Mouse (Mus musculus): Measurements from ENCODE around the gene Chrm5.

The Chrm5 gene

DNA sequence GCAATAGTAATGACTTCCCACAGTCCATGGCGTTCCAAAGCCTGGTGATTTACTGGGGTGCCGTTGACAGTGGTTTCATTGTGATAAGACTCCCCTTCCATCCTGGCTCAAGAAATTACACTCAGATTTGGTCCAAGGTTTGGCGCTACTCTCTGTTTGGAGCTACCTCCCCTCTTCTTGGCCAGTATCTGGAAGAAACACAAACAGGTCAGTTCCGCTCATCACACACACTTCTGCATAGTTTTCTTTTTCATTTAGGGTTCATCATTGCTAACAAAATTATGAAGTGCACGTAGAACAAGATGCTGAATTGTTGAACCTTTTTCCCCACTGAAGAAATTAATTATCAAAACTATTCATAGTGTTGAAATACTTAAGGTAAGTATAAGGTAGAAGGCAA lies at the start of gene Chrm5:
Gene Chrm5, minus strand, starts transcription at position 101 of the 400 bp plus-strand sequence.
- DNase-seq (ENCODE audit: low spot score in 2 of 2): no peak

DNA sequence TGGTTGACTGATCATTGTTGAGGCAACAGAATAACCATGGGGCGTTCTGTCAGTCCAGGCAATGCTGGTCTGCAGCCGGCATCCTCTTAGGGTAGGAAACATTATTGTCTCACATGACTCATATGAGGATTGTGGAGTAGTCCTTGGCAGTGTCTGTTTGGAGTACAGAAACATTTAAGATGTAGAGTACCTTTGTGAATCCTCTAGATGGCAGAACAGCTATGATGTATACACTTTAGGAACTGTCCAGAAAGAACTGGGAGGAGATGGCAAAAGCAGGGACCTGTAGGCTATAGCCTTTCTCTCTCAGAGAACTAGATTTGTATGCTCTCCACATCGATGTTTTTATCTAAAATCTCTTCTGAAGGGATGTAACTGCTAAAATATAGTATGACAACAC lies 46.4 kb upstream of the Chrm5 start:
- DNase-seq (ENCODE audit: low spot score in 2 of 2): no peak

DNA sequence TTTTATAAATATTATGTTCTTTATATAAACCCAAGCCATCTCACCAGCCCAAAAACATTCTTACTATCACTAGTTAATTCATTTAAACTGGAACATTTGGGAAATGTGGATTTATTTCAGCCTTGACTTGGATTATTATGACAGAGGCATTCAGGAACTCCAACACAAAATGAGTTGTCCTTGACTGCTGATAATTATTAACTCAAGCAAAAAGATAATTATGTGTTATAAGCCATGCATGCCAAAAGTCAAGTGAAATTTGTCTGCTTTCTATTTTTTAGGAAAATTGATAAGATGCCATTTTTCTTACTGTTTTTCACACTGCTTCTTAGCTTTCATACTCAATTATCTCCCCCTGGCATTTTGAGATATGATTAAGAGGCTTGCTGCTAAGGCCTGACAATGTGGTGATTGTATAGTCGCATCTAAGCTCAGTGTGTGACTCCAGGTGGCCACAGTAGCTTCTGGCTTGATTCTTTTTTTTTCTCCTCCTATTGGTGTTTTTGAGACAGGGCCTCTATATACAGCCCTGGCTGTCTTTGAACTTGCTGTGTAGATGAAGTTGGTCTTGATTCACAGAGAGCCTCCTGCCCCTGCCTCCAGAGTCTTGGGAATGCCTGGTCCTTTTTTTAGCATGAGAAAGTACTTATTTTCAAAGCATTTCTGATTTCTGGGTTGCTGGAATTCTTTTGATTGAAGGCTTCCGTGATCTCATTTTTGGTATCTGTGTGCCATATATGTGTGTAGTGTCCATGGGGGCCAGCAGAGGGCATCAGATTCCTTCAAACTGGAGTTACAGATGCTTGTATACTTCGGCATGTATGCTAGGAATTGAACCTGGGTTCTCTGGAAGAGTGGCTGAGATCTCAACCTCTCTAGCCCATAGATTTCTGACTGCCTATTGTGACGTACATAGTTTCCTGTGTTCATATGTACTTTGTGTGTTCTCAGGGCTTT lies 40.2 kb upstream of the Chrm5 start:
- no peak for DNase-seq (ENCODE audit: low spot score in 2 of 2)

GRCm38 (mm10) chr2:112518541-112518940 lies 38.0 kb upstream of the Chrm5 start:
- DNase-seq (ENCODE audit: low spot score in 2 of 2): peak in 1 of 2 experiments; percentile 19

- no peak for DNase-seq (ENCODE audit: low spot score in 2 of 2)
Observed at GRCm38 (mm10) chr2:112517218-112517617, 36.6 kb upstream of the Chrm5 start.

- DNase-seq (ENCODE audit: low spot score in 2 of 2): no peak
Observed at GRCm38 (mm10) chr2:112516728-112517127, 36.2 kb upstream of the Chrm5 start.

DNA sequence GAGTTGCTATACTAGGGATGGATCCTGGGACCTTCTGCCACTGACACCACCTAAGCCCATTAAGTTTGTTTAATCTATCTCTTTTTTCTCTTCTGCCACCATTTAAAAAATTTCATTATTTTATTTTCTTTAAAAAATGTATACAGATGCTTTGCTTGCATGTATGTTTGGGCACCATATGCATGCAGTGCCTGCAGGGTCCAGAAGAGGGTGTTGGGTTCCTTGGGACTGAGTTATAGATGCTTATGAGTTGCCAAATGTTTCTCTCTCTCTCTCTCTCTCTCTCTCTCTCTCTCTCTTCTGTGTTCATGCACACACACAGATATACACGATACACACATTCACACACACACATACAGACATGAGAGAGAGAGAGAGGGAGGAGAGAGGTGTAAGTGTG lies 32.5 kb upstream of the Chrm5 start:
- DNase-seq (ENCODE audit: low spot score in 2 of 2): peak in 1 of 2 experiments; percentile 21

DNA sequence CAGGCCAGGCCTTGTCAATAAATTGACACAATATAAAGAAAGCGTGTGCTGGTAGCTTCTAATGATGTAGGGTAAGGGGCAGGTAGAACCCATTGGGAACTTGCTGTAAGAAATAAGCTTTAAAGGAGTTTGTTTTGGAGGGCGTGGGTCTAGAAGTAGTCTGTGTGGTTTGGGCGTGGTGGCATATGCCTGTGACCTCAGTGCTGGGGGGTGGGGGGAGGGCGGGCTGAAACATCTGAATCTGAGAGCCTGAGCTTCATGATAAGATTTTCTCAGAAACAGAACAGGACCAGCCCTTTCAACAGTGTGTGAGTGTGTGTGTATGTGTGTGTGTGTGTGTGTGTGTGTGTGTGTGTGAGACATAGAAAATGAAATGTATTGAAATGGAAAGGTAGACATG lies 29.6 kb upstream of the Chrm5 start:
- DNase-seq (ENCODE audit: low spot score in 2 of 2): peak in 1 of 2 experiments; percentile 26

GRCm38 (mm10) chr2:112507444-112507843 lies 26.9 kb upstream of the Chrm5 start:
- no peak for DNase-seq (ENCODE audit: low spot score in 2 of 2)

DNA sequence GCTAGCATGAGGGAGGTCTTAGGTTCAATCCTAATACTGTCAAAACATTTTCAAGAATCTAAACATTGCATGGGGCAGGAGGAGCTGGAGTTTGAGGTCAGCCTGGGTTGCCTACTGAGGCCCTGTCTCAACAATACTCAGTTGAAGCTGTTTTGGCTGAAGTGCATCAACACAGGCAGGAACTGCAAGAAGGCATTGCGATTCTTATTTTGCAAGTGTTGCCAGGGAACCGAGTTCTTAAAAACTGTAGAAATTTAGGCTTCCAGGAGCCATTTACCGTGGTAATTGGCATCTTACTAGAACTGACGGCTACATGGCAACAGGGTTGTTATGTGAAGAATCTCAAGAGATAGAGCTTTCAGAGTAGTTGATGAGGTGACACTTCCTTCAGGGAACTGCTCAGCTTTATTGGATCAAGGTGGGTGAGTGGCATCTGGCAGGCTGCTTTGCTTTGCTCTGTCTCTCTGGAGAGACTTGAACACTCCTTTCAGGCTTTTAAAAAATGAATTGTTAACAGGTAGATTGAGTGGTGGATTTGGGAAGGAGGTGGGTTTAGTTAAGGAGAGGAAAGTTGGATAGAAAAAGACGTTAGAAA lies 26.4 kb upstream of the Chrm5 start:
- no peak for DNase-seq (ENCODE audit: low spot score in 2 of 2)

GRCm38 (mm10) chr2:112503978-112504377 lies 23.4 kb upstream of the Chrm5 start:
- DNase-seq (ENCODE audit: low spot score in 2 of 2): no peak

DNA sequence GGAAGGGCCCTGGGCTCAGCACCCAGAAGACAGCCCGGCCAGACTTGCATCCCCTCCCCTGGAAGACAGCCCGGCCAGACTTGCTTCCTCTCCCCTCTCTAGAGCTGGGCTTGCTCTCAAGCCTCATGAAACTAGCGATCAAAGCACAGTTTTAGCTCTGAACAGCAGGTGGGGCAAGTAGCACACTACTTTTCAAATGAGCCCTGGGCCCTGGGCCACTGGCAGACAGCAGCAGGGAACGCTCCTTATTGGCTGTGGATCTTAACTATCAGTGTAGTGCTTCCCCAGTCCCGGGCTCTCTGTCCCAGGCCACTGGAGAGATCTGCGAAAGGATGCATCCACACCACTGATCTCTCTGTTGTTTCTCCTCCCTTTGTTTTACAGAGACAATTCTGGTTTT lies 20.6 kb upstream of the Chrm5 start:
- DNase-seq (ENCODE audit: low spot score in 2 of 2): peak; percentile 30 to 70

GRCm38 (mm10) chr2:112497851-112498250 lies 17.3 kb upstream of the Chrm5 start:
- no peak for DNase-seq (ENCODE audit: low spot score in 2 of 2)

GRCm38 (mm10) chr2:112493539-112494260 lies 13.1 kb upstream of the Chrm5 start:
- DNase-seq (ENCODE audit: low spot score in 2 of 2): no peak

DNA sequence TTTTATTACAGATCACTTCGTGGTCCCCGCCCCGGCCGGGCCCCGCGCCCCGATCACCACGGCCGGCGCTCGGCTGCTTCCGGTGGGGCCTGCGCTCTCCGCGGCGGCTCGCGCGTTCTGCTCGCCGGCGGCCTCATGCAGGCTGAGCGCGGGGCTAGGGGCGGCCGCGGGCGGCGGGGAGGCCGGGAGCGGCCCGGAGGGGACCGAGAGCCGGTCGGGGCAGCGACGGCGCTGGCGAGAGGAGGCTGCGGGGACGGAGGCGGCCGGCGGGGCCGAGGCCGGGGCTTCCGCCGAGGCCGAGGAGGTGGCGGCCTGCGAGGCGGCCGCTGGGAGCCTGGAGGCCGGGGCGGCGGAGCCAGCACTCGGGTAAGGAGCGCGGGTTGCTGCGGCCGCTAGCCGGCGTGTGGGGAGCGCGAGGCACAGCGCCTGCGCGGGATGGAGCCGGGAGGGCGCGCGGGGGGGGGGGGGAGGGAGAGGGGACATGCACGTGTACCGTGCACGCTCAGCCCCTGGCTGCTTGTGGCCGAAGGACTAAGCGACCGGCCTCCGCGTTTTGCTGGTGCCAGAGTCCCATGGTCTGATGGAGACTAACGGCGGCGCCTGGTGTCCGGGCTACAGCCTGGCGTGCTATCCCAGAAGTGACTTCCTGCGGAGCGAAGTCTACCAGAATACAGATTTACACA lies 12.4 kb upstream of the Chrm5 start, which contains the start of gene Aven:
Gene Aven, plus strand, starts transcription at position 109 of the 683 bp plus-strand sequence.
- peak; percentile 77 to 79 for DNase-seq (ENCODE audit: low spot score in 2 of 2)

DNA sequence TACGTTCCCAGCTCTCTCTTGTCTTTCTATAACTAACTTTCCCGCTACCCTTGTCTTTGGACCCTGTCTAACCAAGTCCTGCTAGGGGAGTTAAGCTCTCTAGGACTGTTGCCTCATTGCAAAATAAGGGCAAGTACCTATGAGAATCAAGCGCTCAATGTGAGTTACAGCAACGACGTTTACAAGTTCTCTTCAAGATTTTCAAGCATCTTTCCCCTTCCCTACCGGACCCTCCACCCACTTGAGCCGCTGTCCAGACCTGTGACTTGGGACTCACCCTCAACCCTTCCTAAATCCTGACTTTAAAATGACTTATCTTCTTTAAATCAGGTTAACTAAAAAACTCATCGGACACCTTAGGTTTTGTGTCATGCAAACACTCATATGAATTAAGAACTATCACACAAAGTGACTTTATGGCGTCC lies 11.9 kb upstream of the Chrm5 start:
- DNase-seq (ENCODE audit: low spot score in 2 of 2): peak in 1 of 2 experiments; percentile 18

DNA sequence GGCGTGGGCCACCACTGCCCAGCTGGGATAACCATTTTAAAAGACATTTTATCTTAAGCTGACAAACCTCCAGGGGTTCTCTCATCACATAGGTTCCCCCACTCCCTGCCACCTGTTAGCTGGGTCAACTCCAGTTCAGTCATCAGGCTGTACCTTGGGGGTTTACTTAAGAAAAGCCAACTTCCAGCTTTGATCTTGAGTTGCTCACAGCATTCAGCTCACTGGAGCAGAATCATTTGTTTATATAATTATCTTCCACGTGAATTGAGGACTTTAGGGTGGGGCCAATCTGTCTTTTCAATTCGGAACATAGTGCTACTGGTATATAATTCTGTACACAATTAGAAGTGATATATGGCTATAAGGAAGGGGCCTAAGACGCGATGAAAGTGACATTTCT lies 11.1 kb upstream of the Chrm5 start:
- no peak for DNase-seq (ENCODE audit: low spot score in 2 of 2)

- no peak for DNase-seq (ENCODE audit: low spot score in 2 of 2)
Observed at GRCm38 (mm10) chr2:112490483-112491196, 10.1 kb upstream of the Chrm5 start.

DNA sequence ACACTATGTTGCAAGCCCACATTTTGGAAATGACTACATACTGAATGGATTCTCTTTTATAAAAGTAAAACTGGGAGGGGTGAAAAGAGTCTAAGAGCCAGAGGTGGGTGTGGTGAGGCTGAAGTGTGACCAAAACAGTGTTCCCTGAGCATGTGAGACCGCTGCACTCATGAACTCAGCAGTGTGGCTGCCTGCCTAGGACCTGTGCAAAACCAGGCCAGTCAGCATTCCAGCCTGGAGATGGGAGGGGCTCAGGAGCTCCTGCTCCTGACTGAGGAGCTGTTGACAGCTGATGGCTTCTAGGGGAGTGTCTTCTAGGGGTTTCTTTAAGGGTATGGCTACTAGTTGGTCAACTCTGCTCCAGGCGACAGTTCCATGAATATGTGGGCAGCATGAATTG lies 4.3 kb upstream of the Chrm5 start:
- no peak for DNase-seq (ENCODE audit: low spot score in 2 of 2)

DNA sequence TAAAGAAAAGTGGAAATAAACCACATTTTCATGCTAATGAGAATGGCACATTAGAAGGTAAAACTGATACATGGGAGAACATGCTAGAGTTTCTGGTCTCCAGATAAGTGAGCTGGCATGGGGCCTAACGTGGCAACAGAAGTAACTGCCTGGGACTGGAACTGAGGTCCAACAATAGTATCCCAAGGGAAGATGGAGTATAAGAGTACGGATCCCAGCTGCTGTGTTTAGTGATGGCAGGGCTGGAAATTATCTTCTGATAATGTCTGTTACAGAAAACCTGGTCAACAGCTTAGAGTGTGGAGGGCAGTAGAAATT lies 2.7 kb upstream of the Chrm5 start:
- DNase-seq (ENCODE audit: low spot score in 2 of 2): no peak

Measured in spleen, postnatal 10 days (tissue).